Mouse (Mus musculus) gastrocnemius, postnatal 25 days (tissue): ENCODE results near the gene F12. TPM values are rescaled to one million over a fixed set of nuclear protein-coding genes. Genes with fewer than 3 reads are reported as not detected.

Experiments
- DNase-seq: peaks from one replicate; pipeline ENCODE4 v3.0.0; 2022
- microRNA-seq, 2 experiments: library from miRNA; unstranded; fragments of <30 nt; microRNA quantifications; one replicate each; pipeline ENCODE4 v1.2.0; 2021; ENCODE audit warnings: borderline replicate concordance in 2 of 2
- total RNA-seq, 2 experiments: library from RNA; stranded (reverse); gene quantifications; 1 replicate in 1 of 2; 2 replicates in 1 of 2; pipeline ENCODE4 v1.2.3; 2021

Gene F12
- total RNA-seq, 2 experiments from 2014 or later = not detected

GRCm38 (mm10) chr13:55371007-55371681 is 55.4 kb downstream of the F12 start:
- DNase-seq = peak; percentile 39

- no peak for DNase-seq
Observed at GRCm38 (mm10) chr13:55370234-55370633, 56.4 kb downstream of the F12 start.

GRCm38 (mm10) chr13:55369531-55370114 is 57.0 kb downstream of the F12 start, which contains the start of gene Rgs14:
Gene Rgs14 (plus strand): TSS chr13:55369732.
- peak; percentile 32 for DNase-seq

GRCm38 (mm10) chr13:55368401-55368800 is 58.2 kb downstream of the F12 start:
- no peak for DNase-seq

Small RNAs within 50 kb of the gene (microRNA-seq; reads per million reads assigned to microRNA genes)
- gene Mir6943 = 0.26 to 0.74 reads per million in 2 experiments

Other genes starting within 250 kb of the F12 start
- gene Nsd1, start 217.0 kb downstream of the F12 start, total RNA-seq = 10 to 100 TPM; 46.0 to 51.2 TPM
- 10 to 100 TPM; 23.9 to 30.5 TPM for gene Prelid1, start 106.3 kb downstream of the F12 start, total RNA-seq
- 10 to 100 TPM; 29.0 to 30.2 TPM for gene Rab24, start 104.8 kb downstream of the F12 start, total RNA-seq
- gene Mxd3, start 97.0 kb downstream of the F12 start, total RNA-seq = 1 to 10 TPM in 1 of 2 experiments, under 1 TPM in 1; 0.72 to 1.5 TPM
- 10 to 100 TPM; 35.1 to 35.7 TPM for gene Lman2, start 64.0 kb downstream of the F12 start, total RNA-seq
- gene Rgs14, start 57.1 kb downstream of the F12 start, total RNA-seq = under 1 TPM; 0.15 to 0.35 TPM
- gene Slc34a1, start 28.6 kb downstream of the F12 start, total RNA-seq = not detected
- gene Pfn3, start 11.6 kb downstream of the F12 start, total RNA-seq = not detected
- gene Grk6, start 18.3 kb upstream of the F12 start, total RNA-seq = 10 to 100 TPM in 1 of 2 experiments, 1 to 10 TPM in 1; 9.3 to 10.2 TPM
- gene Prr7, start 37.5 kb upstream of the F12 start, total RNA-seq = under 1 TPM; 0.51 to 0.79 TPM
- 10 to 100 TPM; 10.3 to 16.1 TPM for gene Dbn1, start 61.3 kb upstream of the F12 start, total RNA-seq
- gene Pdlim7, start 86.9 kb upstream of the F12 start, total RNA-seq = 100 to 1,000 TPM; 544 to 627 TPM
- gene Dok3, start 102.5 kb upstream of the F12 start, total RNA-seq = 1 to 10 TPM in 1 of 2 experiments, under 1 TPM in 1; 1.00 to 1.0 TPM
- 1 to 10 TPM; 8.1 to 9.0 TPM for gene Ddx41, start 109.9 kb upstream of the F12 start, total RNA-seq
- 10 to 100 TPM; 11.4 to 11.7 TPM for gene Fam193b, start 144.3 kb upstream of the F12 start, total RNA-seq
- 10 to 100 TPM; 70.8 to 73.1 TPM for gene Tmed9, start 146.9 kb upstream of the F12 start, total RNA-seq
- gene B4galt7, start 173.1 kb upstream of the F12 start, total RNA-seq = 1 to 10 TPM; 4.5 to 6.9 TPM
- 1 to 10 TPM; 8.2 to 9.2 TPM for gene Caml, start 196.2 kb upstream of the F12 start, total RNA-seq
- gene Ddx46, start 208.2 kb upstream of the F12 start, total RNA-seq = 10 to 100 TPM; 17.1 to 18.5 TPM